Mouse (Mus musculus) embryonic fibroblast, embryonic 13.5 days (primary cell): ENCODE measurements around the gene Igsf11.

Experiments used
- CTCF ChIP-seq: IDR thresholded peaks from 2 replicates; pipeline ENCODE4 v1.5.1; 2011; ENCODE audit warnings: mild to moderate bottlenecking, control low read depth, low read length, moderate library complexity, borderline replicate concordance; ENCODE audit not compliant: insufficient read depth
- POLR2A ChIP-seq: IDR thresholded peaks from 2 replicates; pipeline ENCODE4 v1.6.1; 2011; ENCODE audit warnings: low read depth, mild to moderate bottlenecking, control low read depth, low read length, moderate library complexity

- no peak for TF ChIP-seq CTCF
- TF ChIP-seq POLR2A, result no peak
Measured at GRCm38 (mm10) chr16:38924940-38925339, 32.5 kb downstream of the Igsf11 start.
